Mouse (Mus musculus) liver, embryonic 15.5 days (tissue): ENCODE results near the gene Dpp6. TPM values are rescaled to one million over a fixed set of nuclear protein-coding genes. Genes with fewer than 3 reads are reported as not detected.

Experiments used
- ATAC-seq: fragments of 200-750 bp; cut with Nextera tagmentation; 2 replicates; pipeline ENCODE4 v1.8.0; 2017; ENCODE audit warnings: moderate number of reproducible peaks, mild to moderate bottlenecking, moderate library complexity; ENCODE audit not compliant: insufficient read depth
- H3K27ac ChIP-seq: fragments of 300-500 bp; sonication (generic); replicated peaks from 2 replicates; pipeline ENCODE4 v1.5.1; 2015; ENCODE audit warnings: mild to moderate bottlenecking, inconsistent platforms
- H3K27me3 ChIP-seq: fragments of 300-500 bp; sonication (generic); 2 replicates; pipeline ENCODE4 v1.6.1; 2015; ENCODE audit warnings: mild to moderate bottlenecking, inconsistent platforms
- H3K36me3 ChIP-seq: fragments of 300-500 bp; sonication (generic); replicated peaks from 2 replicates; pipeline ENCODE4 v1.6.1; 2015; ENCODE audit warnings: moderate library complexity, mild to moderate bottlenecking, inconsistent platforms
- H3K4me1 ChIP-seq: fragments of 300-500 bp; sonication (generic); replicated peaks from 2 replicates; pipeline ENCODE4 v1.6.1; 2015; ENCODE audit warnings: inconsistent platforms
- H3K4me2 ChIP-seq: fragments of 300-500 bp; sonication (generic); 2 replicates; pipeline ENCODE4 v1.6.1; 2015; ENCODE audit warnings: moderate library complexity, mild to moderate bottlenecking, inconsistent platforms
- H3K4me3 ChIP-seq: fragments of 300-500 bp; sonication (generic); replicated peaks from 2 replicates; pipeline ENCODE4 v1.5.1; 2015; ENCODE audit warnings: mild to moderate bottlenecking, inconsistent platforms
- H3K9ac ChIP-seq: fragments of 300-500 bp; sonication (generic); 2 replicates; pipeline ENCODE4 v1.6.1; 2015; ENCODE audit warnings: moderate library complexity, mild to moderate bottlenecking, inconsistent platforms
- H3K9me3 ChIP-seq: fragments of 300-500 bp; sonication (generic); replicated peaks from 2 replicates; pipeline ENCODE4 v1.6.1; 2016; ENCODE audit warnings: inconsistent platforms
- WGBS: fragments of 180-500 bp; shearing (Covaris S2); methylation state at CpG from one replicate; pipeline ENCODE4 v1.1.7; 2015; ENCODE audit warnings: mixed read lengths; ENCODE audit not compliant: insufficient replicate concordance; 5-methylcytosine and 5-hydroxymethylcytosine counted together
- polyA plus RNA-seq: library from polyadenylated mRNA; unstranded; fragments of >200 nt; fragmentation: Nextera tagmentation; extraction: Ambion mirVana; gene quantifications from 2 replicates; pipeline ENCODE4 v1.2.1, GENCODE M21; 2015

Gene Dpp6
- polyA plus RNA-seq, 1 experiment from 2014 or later = 0.15 TPM

- 40% methylated on average over 4 of the region's 4 CpGs for WGBS
- ATAC-seq = no peak
- H3K9me3 ChIP-seq = no peaks in the 10 kb centered on the region
- H3K27ac ChIP-seq = no peak overlapping the region
- H3K36me3 ChIP-seq = no peaks in the 10 kb centered on the region
- H3K4me1 ChIP-seq = no peaks in the 10 kb centered on the region
- H3K4me3 ChIP-seq = no peak overlapping the region
- H3K9ac ChIP-seq = no peak overlapping the region
- no peak overlapping the region for H3K4me2 ChIP-seq
- no peaks in the 10 kb centered on the region for H3K27me3 ChIP-seq
Measured at GRCm38 (mm10) chr5:27034858-27035257, 217.9 kb downstream of the Dpp6 start.

GRCm38 (mm10) chr5:27035291-27035690 lies 218.3 kb downstream of the Dpp6 start:
- no peak overlapping the region for H3K4me3 ChIP-seq
- WGBS = 17% methylated on average over 1 of the region's 1 CpGs
- H3K9me3 ChIP-seq = no peaks in the 10 kb centered on the region
- no peak overlapping the region for H3K9ac ChIP-seq
- no peaks in the 10 kb centered on the region for H3K4me1 ChIP-seq
- H3K27me3 ChIP-seq = no peaks in the 10 kb centered on the region
- H3K27ac ChIP-seq = no peak overlapping the region
- no peak overlapping the region for H3K4me2 ChIP-seq
- H3K36me3 ChIP-seq = no peaks in the 10 kb centered on the region
- no peak for ATAC-seq

- H3K9ac ChIP-seq = no peak overlapping the region
- 15% methylated on average over 2 of the region's 2 CpGs for WGBS
- H3K27me3 ChIP-seq = no peaks in the 10 kb centered on the region
- H3K4me1 ChIP-seq = no peaks in the 10 kb centered on the region
- no peak for ATAC-seq
- no peak overlapping the region for H3K4me2 ChIP-seq
- no peak overlapping the region for H3K4me3 ChIP-seq
- H3K36me3 ChIP-seq = no peaks in the 10 kb centered on the region
- no peak overlapping the region for H3K27ac ChIP-seq
- no peaks in the 10 kb centered on the region for H3K9me3 ChIP-seq
Measured at GRCm38 (mm10) chr5:27035891-27036290, 218.9 kb downstream of the Dpp6 start.

GRCm38 (mm10) chr5:27037796-27038195 lies 220.8 kb downstream of the Dpp6 start:
- H3K27me3 ChIP-seq = no peaks in the 10 kb centered on the region
- H3K4me3 ChIP-seq = no peak overlapping the region
- no peak for ATAC-seq
- H3K4me2 ChIP-seq = no peak overlapping the region
- WGBS = 44% methylated on average over 5 of the region's 5 CpGs
- H3K9me3 ChIP-seq = no peaks in the 10 kb centered on the region
- no peak overlapping the region for H3K27ac ChIP-seq
- H3K36me3 ChIP-seq = no peaks in the 10 kb centered on the region
- H3K4me1 ChIP-seq = no peaks in the 10 kb centered on the region
- H3K9ac ChIP-seq = no peak overlapping the region

GRCm38 (mm10) chr5:27048167-27048566 lies 231.2 kb downstream of the Dpp6 start:
- no peak overlapping the region for H3K9ac ChIP-seq
- peaks cover 22% of the 10 kb centered on the region for H3K27me3 ChIP-seq
- no peaks in the 10 kb centered on the region for H3K4me1 ChIP-seq
- no peak overlapping the region for H3K27ac ChIP-seq
- no peaks in the 10 kb centered on the region for H3K9me3 ChIP-seq
- no peak overlapping the region for H3K4me2 ChIP-seq
- ATAC-seq = no peak
- WGBS = 31% methylated on average over 7 of the region's 7 CpGs
- H3K4me3 ChIP-seq = no peak overlapping the region
- H3K36me3 ChIP-seq = no peaks in the 10 kb centered on the region

GRCm38 (mm10) chr5:27048926-27049325 lies 231.9 kb downstream of the Dpp6 start:
- H3K4me2 ChIP-seq = no peak overlapping the region
- no peak for ATAC-seq
- no peaks in the 10 kb centered on the region for H3K4me1 ChIP-seq
- H3K27ac ChIP-seq = no peak overlapping the region
- H3K9me3 ChIP-seq = no peaks in the 10 kb centered on the region
- H3K27me3 ChIP-seq = peaks cover 22% of the 10 kb centered on the region
- H3K4me3 ChIP-seq = no peak overlapping the region
- no peaks in the 10 kb centered on the region for H3K36me3 ChIP-seq
- WGBS = 5% methylated on average over 9 of the region's 9 CpGs
- no peak overlapping the region for H3K9ac ChIP-seq

GRCm38 (mm10) chr5:27049341-27050091 lies 232.5 kb downstream of the Dpp6 start:
- no peak for ATAC-seq
- no peak overlapping the region for H3K27ac ChIP-seq
- H3K4me2 ChIP-seq = no peak overlapping the region; the same call in 1 of the 2 replicates
- H3K36me3 ChIP-seq = no peaks in the 10 kb centered on the region
- H3K4me1 ChIP-seq = no peaks in the 10 kb centered on the region
- H3K9me3 ChIP-seq = no peaks in the 10 kb centered on the region
- no peak overlapping the region for H3K4me3 ChIP-seq
- WGBS = 1% methylated on average over 55 of the region's 55 CpGs
- no peak overlapping the region for H3K9ac ChIP-seq
- H3K27me3 ChIP-seq = peaks cover 22% of the 10 kb centered on the region

GRCm38 (mm10) chr5:27051250-27051649 lies 234.2 kb downstream of the Dpp6 start:
- 42% methylated on average over 3 of the region's 3 CpGs for WGBS
- ATAC-seq = no peak

GRCm38 (mm10) chr5:27052441-27052840 lies 235.4 kb downstream of the Dpp6 start:
- no peaks in the 10 kb centered on the region for H3K4me1 ChIP-seq
- 23% methylated on average over 2 of the region's 2 CpGs for WGBS
- no peak overlapping the region for H3K4me2 ChIP-seq
- H3K9me3 ChIP-seq = no peaks in the 10 kb centered on the region
- H3K4me3 ChIP-seq = no peak overlapping the region
- no peaks in the 10 kb centered on the region for H3K36me3 ChIP-seq
- H3K27me3 ChIP-seq = peaks cover 22% of the 10 kb centered on the region
- no peak for ATAC-seq
- no peak overlapping the region for H3K27ac ChIP-seq
- no peak overlapping the region for H3K9ac ChIP-seq

More at GRCm38 (mm10) chr5:27051250-27051649, 234.2 kb downstream of the Dpp6 start:
- H3K4me1 ChIP-seq = no peaks in the 10 kb centered on the region
- no peak overlapping the region for H3K27ac ChIP-seq
- no peak overlapping the region for H3K9ac ChIP-seq
- H3K36me3 ChIP-seq = no peaks in the 10 kb centered on the region
- H3K27me3 ChIP-seq = peaks cover 22% of the 10 kb centered on the region
- no peaks in the 10 kb centered on the region for H3K9me3 ChIP-seq
- no peak overlapping the region for H3K4me3 ChIP-seq
- no peak overlapping the region for H3K4me2 ChIP-seq

- no peaks in the 10 kb centered on the region for H3K4me1 ChIP-seq
- ATAC-seq = no peak
- H3K9me3 ChIP-seq = no peaks in the 10 kb centered on the region
- WGBS = 42% methylated on average over 5 of the region's 5 CpGs
- no peak overlapping the region for H3K27ac ChIP-seq
- no peak overlapping the region for H3K9ac ChIP-seq
- H3K4me3 ChIP-seq = no peak overlapping the region
- no peak overlapping the region for H3K4me2 ChIP-seq
- no peaks in the 10 kb centered on the region for H3K27me3 ChIP-seq
- no peaks in the 10 kb centered on the region for H3K36me3 ChIP-seq
Measured at GRCm38 (mm10) chr5:27056436-27056835, 239.4 kb downstream of the Dpp6 start.

- no peaks in the 10 kb centered on the region for H3K9me3 ChIP-seq
- H3K4me1 ChIP-seq = no peaks in the 10 kb centered on the region
- H3K4me3 ChIP-seq = no peak overlapping the region
- H3K27me3 ChIP-seq = no peaks in the 10 kb centered on the region
- WGBS = 58% methylated on average over 4 of the region's 4 CpGs
- no peaks in the 10 kb centered on the region for H3K36me3 ChIP-seq
- no peak overlapping the region for H3K27ac ChIP-seq
- H3K9ac ChIP-seq = no peak overlapping the region
- ATAC-seq = no peak
- H3K4me2 ChIP-seq = no peak overlapping the region
Measured at GRCm38 (mm10) chr5:27060114-27060513, 243.1 kb downstream of the Dpp6 start.

- no peaks in the 10 kb centered on the region for H3K27me3 ChIP-seq
- H3K9me3 ChIP-seq = no peaks in the 10 kb centered on the region
- no peaks in the 10 kb centered on the region for H3K36me3 ChIP-seq
- H3K4me1 ChIP-seq = no peaks in the 10 kb centered on the region
- 41% methylated on average over 1 of the region's 1 CpGs for WGBS
- no peak for ATAC-seq
- H3K4me2 ChIP-seq = no peak overlapping the region
- H3K4me3 ChIP-seq = no peak overlapping the region
- no peak overlapping the region for H3K9ac ChIP-seq
- H3K27ac ChIP-seq = no peak overlapping the region
Measured at GRCm38 (mm10) chr5:27063871-27064270, 246.9 kb downstream of the Dpp6 start.
